Mouse (Mus musculus) intestine, embryonic 15.5 days (tissue): Measurements from ENCODE around the gene Rgs6. TPM values are rescaled to one million over a fixed set of nuclear protein-coding genes. Genes with fewer than 3 reads are reported as not detected.

Source experiments
- ATAC-seq: fragments of 200-750 bp; cut with Nextera tagmentation; 2 replicates; pipeline ENCODE4 v1.8.0; 2017; ENCODE audit warnings: moderate TSS enrichment, moderate library complexity
- H3K27ac ChIP-seq: fragments of 300-500 bp; sonication (generic); 2 replicates; pipeline ENCODE4 v1.5.1; 2015; ENCODE audit warnings: mild to moderate bottlenecking, inconsistent platforms
- H3K27me3 ChIP-seq: fragments of 300-500 bp; sonication (generic); replicated peaks from 2 replicates; pipeline ENCODE4 v1.6.1; 2015; ENCODE audit warnings: inconsistent platforms
- H3K36me3 ChIP-seq: fragments of 300-500 bp; sonication (generic); 2 replicates; pipeline ENCODE4 v1.6.1; 2015; ENCODE audit warnings: inconsistent platforms
- H3K4me1 ChIP-seq: fragments of 300-500 bp; sonication (generic); replicated peaks from 2 replicates; pipeline ENCODE4 v1.6.1; 2015; ENCODE audit warnings: inconsistent platforms
- H3K4me2 ChIP-seq: fragments of 300-500 bp; sonication (generic); replicated peaks from 2 replicates; pipeline ENCODE4 v1.6.1; 2015; ENCODE audit warnings: mild to moderate bottlenecking, inconsistent platforms
- H3K4me3 ChIP-seq: fragments of 300-500 bp; sonication (generic); replicated peaks from 2 replicates; pipeline ENCODE4 v1.5.1; 2015; ENCODE audit warnings: inconsistent platforms
- H3K9ac ChIP-seq: fragments of 300-500 bp; sonication (generic); 2 replicates; pipeline ENCODE4 v1.6.1; 2015; ENCODE audit warnings: inconsistent platforms
- H3K9me3 ChIP-seq: fragments of 300-500 bp; sonication (generic); 2 replicates; pipeline ENCODE4 v1.6.1; 2016; ENCODE audit warnings: inconsistent platforms
- WGBS: fragments of 180-500 bp; shearing (Covaris S2); methylation state at CpG from one replicate; pipeline ENCODE4 v1.1.7; 2015; 5-methylcytosine and 5-hydroxymethylcytosine counted together
- polyA plus RNA-seq: library from polyadenylated mRNA; unstranded; fragments of >200 nt; fragmentation: Nextera tagmentation; extraction: Ambion mirVana; gene quantifications from 2 replicates; pipeline ENCODE4 v1.2.1, GENCODE M21; 2015

Gene Rgs6
- polyA plus RNA-seq, 1 experiment from 2014 or later = 1.9 TPM

DNA sequence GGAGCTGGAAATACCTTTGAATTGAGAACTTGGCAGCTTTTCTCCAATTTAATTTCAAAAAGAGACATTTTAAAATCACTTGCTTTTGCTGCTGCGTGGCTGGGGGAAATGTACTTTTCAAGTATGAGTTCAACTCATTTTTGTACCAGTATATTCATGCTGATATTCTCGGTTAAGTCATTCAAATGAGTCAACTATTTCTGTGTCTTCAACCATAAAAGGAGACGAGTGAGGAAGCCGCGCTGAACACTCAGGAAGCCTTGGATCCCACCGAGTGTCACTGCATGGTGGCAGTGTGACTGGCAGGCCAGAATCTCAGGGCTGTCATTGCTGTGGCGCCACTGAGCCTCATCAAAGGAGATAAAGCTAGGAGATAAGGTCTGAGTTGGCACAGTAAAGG lies 143.5 kb downstream of the Rgs6 start:
- Histone ChIP-seq H3K9me3 (no peaks in the 10 kb centered on the region), H3K27ac (no peak overlapping the region), H3K9ac (no peak overlapping the region), H3K4me3 (no peak overlapping the region), H3K4me1 (no peaks in the 10 kb centered on the region), H3K4me2 (no peak overlapping the region), H3K27me3 (no peaks in the 10 kb centered on the region), H3K36me3 (no peaks in the 10 kb centered on the region)
- 80% methylated on average over 7 of the region's 7 CpGs for WGBS
- ATAC-seq = no peak

DNA sequence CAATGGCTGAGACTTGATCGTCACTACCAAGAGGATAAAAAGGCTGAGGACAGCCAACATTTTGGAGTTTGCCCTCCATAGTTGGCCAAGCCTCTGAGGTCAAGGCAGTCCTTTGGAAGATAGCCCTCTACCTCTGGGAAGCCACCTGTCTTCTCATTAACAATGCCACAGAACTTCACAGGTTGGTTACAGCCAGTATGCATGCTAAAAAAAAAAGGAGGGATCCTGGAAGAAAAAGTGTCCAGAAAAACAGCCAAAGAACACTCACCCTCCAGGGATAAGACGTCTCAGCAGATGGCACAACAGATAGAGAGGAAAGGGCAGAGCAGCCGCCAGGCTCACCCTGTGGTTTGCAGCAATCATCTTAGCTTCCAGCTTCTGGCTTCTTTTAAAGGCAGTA lies 154.9 kb downstream of the Rgs6 start:
- H3K4me2 ChIP-seq = no peak overlapping the region

GRCm38 (mm10) chr12:82744026-82744425 lies 155.9 kb downstream of the Rgs6 start:
- Histone ChIP-seq H3K4me3 (no peak overlapping the region), H3K4me1 (no peaks in the 10 kb centered on the region), H3K27me3 (no peaks in the 10 kb centered on the region), H3K27ac (no peak overlapping the region), H3K9ac (no peak overlapping the region), H3K9me3 (no peaks in the 10 kb centered on the region), H3K4me2 (no peak overlapping the region), H3K36me3 (no peaks in the 10 kb centered on the region)
- 74% methylated on average over 3 of the region's 3 CpGs for WGBS
- ATAC-seq = no peak

More for the DNA sequence above, 154.9 kb downstream of the Rgs6 start:
- H3K9me3 ChIP-seq = no peaks in the 10 kb centered on the region
- H3K27me3 ChIP-seq = no peaks in the 10 kb centered on the region
- no peak overlapping the region for H3K27ac ChIP-seq
- no peak overlapping the region for H3K4me3 ChIP-seq
- no peaks in the 10 kb centered on the region for H3K4me1 ChIP-seq
- no peaks in the 10 kb centered on the region for H3K36me3 ChIP-seq
- ATAC-seq = no peak
- no peak overlapping the region for H3K9ac ChIP-seq
- WGBS = 88% methylated on average over 3 of the region's 3 CpGs

- no peaks in the 10 kb centered on the region for H3K4me1 ChIP-seq
- no peak overlapping the region for H3K9ac ChIP-seq
- no peaks in the 10 kb centered on the region for H3K36me3 ChIP-seq
- H3K4me3 ChIP-seq = no peak overlapping the region
- no peaks in the 10 kb centered on the region for H3K9me3 ChIP-seq
- ATAC-seq = no peak
- no peak overlapping the region for H3K27ac ChIP-seq
- no peaks in the 10 kb centered on the region for H3K27me3 ChIP-seq
- 32% methylated on average over 3 of the region's 3 CpGs for WGBS
- no peak overlapping the region for H3K4me2 ChIP-seq
Observed at GRCm38 (mm10) chr12:82744826-82745225, 156.7 kb downstream of the Rgs6 start.

GRCm38 (mm10) chr12:82747099-82747498 lies 159.0 kb downstream of the Rgs6 start:
- H3K9ac ChIP-seq = no peak overlapping the region
- no peaks in the 10 kb centered on the region for H3K4me1 ChIP-seq
- no peak overlapping the region for H3K4me3 ChIP-seq
- no peaks in the 10 kb centered on the region for H3K9me3 ChIP-seq
- H3K27ac ChIP-seq = no peak overlapping the region
- no peaks in the 10 kb centered on the region for H3K36me3 ChIP-seq
- WGBS = 74% methylated on average over 4 of the region's 4 CpGs
- H3K27me3 ChIP-seq = no peaks in the 10 kb centered on the region
- H3K4me2 ChIP-seq = no peak overlapping the region
- no peak for ATAC-seq

GRCm38 (mm10) chr12:82751846-82752245 lies 163.8 kb downstream of the Rgs6 start:
- Histone ChIP-seq H3K4me3 (no peak overlapping the region), H3K9ac (no peak overlapping the region), H3K9me3 (no peaks in the 10 kb centered on the region), H3K4me1 (no peaks in the 10 kb centered on the region), H3K27ac (no peak overlapping the region), H3K36me3 (no peaks in the 10 kb centered on the region), H3K27me3 (no peaks in the 10 kb centered on the region), H3K4me2 (no peak overlapping the region)
- no peak for ATAC-seq
- 68% methylated on average over 2 of the region's 2 CpGs for WGBS

- WGBS = 23% methylated on average over 3 of the region's 3 CpGs
- Histone ChIP-seq H3K9ac (no peak overlapping the region), H3K4me1 (no peaks in the 10 kb centered on the region), H3K36me3 (no peaks in the 10 kb centered on the region), H3K27me3 (no peaks in the 10 kb centered on the region), H3K4me3 (no peak overlapping the region), H3K4me2 (no peak overlapping the region), H3K9me3 (no peaks in the 10 kb centered on the region), H3K27ac (no peak overlapping the region)
- no peak for ATAC-seq
Observed at GRCm38 (mm10) chr12:82754501-82754900, 166.4 kb downstream of the Rgs6 start.

GRCm38 (mm10) chr12:82756756-82757155 lies 168.7 kb downstream of the Rgs6 start:
- no peak overlapping the region for H3K4me2 ChIP-seq
- H3K9ac ChIP-seq = no peak overlapping the region
- no peaks in the 10 kb centered on the region for H3K36me3 ChIP-seq
- H3K4me1 ChIP-seq = no peaks in the 10 kb centered on the region
- WGBS = 55% methylated on average over 6 of the region's 6 CpGs
- ATAC-seq = no peak
- H3K9me3 ChIP-seq = no peaks in the 10 kb centered on the region
- no peak overlapping the region for H3K27ac ChIP-seq
- H3K4me3 ChIP-seq = no peak overlapping the region
- no peaks in the 10 kb centered on the region for H3K27me3 ChIP-seq

GRCm38 (mm10) chr12:82757367-82757766 lies 169.3 kb downstream of the Rgs6 start:
- Histone ChIP-seq H3K27ac (no peak overlapping the region), H3K27me3 (no peaks in the 10 kb centered on the region), H3K4me3 (no peak overlapping the region), H3K9ac (no peak overlapping the region), H3K4me1 (no peaks in the 10 kb centered on the region), H3K4me2 (no peak overlapping the region), H3K9me3 (no peaks in the 10 kb centered on the region), H3K36me3 (no peaks in the 10 kb centered on the region)
- ATAC-seq = no peak
- 50% methylated on average over 1 of the region's 1 CpGs for WGBS

GRCm38 (mm10) chr12:82762046-82762445 lies 174.0 kb downstream of the Rgs6 start:
- H3K4me3 ChIP-seq = no peak overlapping the region
- H3K27me3 ChIP-seq = no peaks in the 10 kb centered on the region
- no peak overlapping the region for H3K9ac ChIP-seq
- no peak for ATAC-seq
- H3K9me3 ChIP-seq = no peaks in the 10 kb centered on the region
- no peaks in the 10 kb centered on the region for H3K36me3 ChIP-seq
- H3K4me1 ChIP-seq = no peaks in the 10 kb centered on the region
- no peak overlapping the region for H3K27ac ChIP-seq
- 89% methylated on average over 2 of the region's 2 CpGs for WGBS
- no peak overlapping the region for H3K4me2 ChIP-seq

GRCm38 (mm10) chr12:82768726-82769125 lies 180.6 kb downstream of the Rgs6 start:
- Histone ChIP-seq H3K27ac (no peak overlapping the region), H3K4me2 (no peak overlapping the region), H3K4me1 (no peaks in the 10 kb centered on the region), H3K9me3 (no peaks in the 10 kb centered on the region), H3K9ac (no peak overlapping the region), H3K27me3 (no peaks in the 10 kb centered on the region), H3K4me3 (no peak overlapping the region), H3K36me3 (no peaks in the 10 kb centered on the region)
- 84% methylated on average over 3 of the region's 3 CpGs for WGBS
- ATAC-seq = no peak

DNA sequence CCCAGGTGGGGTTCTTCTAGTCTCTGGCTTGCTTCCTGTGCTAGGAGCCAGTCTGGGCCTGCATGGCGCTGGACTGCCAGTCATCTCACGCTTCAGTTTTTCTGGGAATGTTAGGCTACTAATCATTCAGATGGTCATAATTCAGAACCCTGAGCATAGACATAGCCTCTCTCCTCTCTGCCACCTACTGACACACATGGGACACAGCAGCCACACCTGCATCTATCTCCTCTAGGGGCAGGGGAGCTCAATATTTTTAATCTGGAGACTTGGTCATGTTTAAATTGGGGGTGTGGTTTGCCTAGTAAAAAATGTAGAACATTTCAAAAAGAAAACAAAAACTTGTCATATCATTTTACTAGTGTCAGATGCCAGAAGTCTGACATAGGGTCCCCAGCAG lies 184.1 kb downstream of the Rgs6 start:
- H3K9me3 ChIP-seq = no peaks in the 10 kb centered on the region
- H3K36me3 ChIP-seq = no peaks in the 10 kb centered on the region
- no peak overlapping the region for H3K4me2 ChIP-seq
- no peaks in the 10 kb centered on the region for H3K4me1 ChIP-seq
- WGBS = 95% methylated on average over 2 of the region's 2 CpGs
- no peak overlapping the region for H3K9ac ChIP-seq
- H3K27me3 ChIP-seq = no peaks in the 10 kb centered on the region
- no peak for ATAC-seq
- no peak overlapping the region for H3K4me3 ChIP-seq
- no peak overlapping the region for H3K27ac ChIP-seq

GRCm38 (mm10) chr12:82774576-82774975 lies 186.5 kb downstream of the Rgs6 start:
- no peak overlapping the region for H3K9ac ChIP-seq
- H3K4me3 ChIP-seq = no peak overlapping the region
- no peak overlapping the region for H3K27ac ChIP-seq
- no peak overlapping the region for H3K4me2 ChIP-seq
- no peak for ATAC-seq
- WGBS = 83% methylated on average over 7 of the region's 7 CpGs
- H3K4me1 ChIP-seq = no peaks in the 10 kb centered on the region
- no peaks in the 10 kb centered on the region for H3K36me3 ChIP-seq
- H3K9me3 ChIP-seq = no peaks in the 10 kb centered on the region
- H3K27me3 ChIP-seq = no peaks in the 10 kb centered on the region

- Histone ChIP-seq H3K27me3 (no peaks in the 10 kb centered on the region), H3K27ac (no peak overlapping the region), H3K4me3 (no peak overlapping the region), H3K9ac (no peak overlapping the region), H3K9me3 (no peaks in the 10 kb centered on the region), H3K4me1 (no peaks in the 10 kb centered on the region), H3K36me3 (no peaks in the 10 kb centered on the region), H3K4me2 (no peak overlapping the region)
- WGBS = 91% methylated on average over 4 of the region's 4 CpGs
- no peak for ATAC-seq
Observed at GRCm38 (mm10) chr12:82776686-82777085, 188.6 kb downstream of the Rgs6 start.
